Mouse (Mus musculus) urinary bladder, adult 18-20 months (tissue): ENCODE measurements around the gene Ankrd66.
A peak's percentile ranks its signal among the peaks of the same experiment; 100 is the strongest.

Experiments
- DNase-seq, 2 experiments: peaks; one replicate each; pipeline ENCODE4 v3.0.0; 2022; ENCODE audit warnings: low spot score in 2 of 2, mixed read lengths in 2 of 2

Ankrd66 gene

DNA sequence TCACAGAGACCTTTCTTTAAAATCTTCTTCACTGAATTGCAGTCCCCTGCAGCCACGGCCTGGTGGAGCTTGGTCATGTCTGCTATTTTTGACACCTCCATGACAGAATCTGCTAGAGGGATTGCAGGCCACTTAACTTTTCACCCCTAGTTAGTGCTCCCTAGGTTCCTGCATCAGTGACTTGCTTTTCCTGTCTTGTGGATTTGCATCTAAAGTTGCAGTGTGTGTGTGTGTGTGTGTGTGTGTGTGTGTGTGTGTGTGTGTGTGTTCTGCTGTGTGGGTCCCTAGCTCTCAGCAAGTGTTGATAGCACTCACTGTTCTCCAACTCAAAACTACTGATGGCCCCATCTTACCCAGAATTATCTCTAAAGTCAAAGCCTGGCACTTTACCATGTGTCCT lies at the start of gene Ankrd66:
Ankrd66 (minus strand) TSS at position 101 of the 400 bp plus-strand sequence.
- no peak for DNase-seq

DNA sequence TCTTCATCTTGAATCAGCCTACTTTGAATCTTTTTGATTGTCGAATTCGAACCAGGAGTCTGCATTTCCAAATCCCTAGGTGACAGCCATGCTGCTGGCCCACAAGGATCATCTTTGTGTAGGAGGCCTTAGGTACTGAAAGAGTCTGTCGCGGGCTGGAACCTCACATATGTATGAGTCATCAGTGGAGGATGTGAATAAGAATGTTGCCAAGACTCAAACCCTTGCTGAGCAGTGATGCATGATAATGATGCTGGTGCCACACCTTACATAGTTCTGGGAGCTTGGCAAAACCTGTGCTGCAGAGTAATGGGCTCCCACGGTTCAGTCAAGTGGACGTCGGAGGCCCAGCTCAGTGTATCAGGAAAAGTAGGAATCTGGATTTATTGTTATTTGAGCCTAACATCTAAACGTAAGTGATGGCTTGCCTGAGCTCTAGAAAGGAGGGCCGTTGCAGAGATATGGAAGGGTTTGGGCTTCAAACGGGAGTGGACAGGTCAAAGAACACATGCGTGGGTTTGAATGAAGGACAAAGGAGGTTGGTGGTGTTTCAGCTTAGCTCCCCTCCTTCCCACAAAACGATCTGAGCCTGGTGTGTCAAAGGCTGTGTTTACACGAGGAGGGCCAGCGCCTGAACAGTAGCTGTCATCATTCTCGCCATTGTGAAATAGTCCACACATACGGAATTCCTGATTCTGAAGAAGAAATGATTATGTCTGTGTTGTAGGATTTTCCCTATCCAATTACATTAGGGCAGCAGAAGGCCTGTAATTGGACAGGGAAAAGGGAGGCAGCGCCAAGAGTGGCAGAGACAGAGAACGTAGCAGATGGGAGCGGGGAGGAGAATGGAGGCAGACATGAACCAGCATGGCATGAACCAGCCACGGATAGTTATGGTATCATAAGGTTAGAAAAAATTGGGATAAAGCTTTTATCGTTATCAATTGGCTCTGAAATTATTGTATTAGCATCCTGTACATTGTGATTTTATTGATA lies 49.2 kb upstream of the Ankrd66 start:
- DNase-seq = no peak

DNA sequence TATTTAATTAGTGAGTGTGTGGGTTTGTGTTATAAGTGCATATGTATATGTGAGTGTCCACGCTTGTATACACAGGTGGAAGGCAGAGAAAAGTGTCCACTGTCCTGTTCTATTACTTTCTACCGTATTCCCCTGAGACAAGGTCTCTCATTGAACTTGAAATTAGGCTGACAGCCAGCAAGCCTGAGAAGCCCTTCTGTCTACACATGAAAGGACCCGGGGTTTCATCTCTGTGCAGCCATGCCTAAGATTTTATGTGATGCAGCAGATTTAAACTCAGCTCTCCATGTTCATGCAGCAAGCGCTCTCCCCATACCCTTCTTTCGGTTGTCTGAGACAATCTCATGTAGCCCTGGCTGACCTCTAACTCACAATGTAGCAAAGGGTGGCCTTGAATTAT lies 47.1 kb upstream of the Ankrd66 start:
- no peak for DNase-seq

DNA sequence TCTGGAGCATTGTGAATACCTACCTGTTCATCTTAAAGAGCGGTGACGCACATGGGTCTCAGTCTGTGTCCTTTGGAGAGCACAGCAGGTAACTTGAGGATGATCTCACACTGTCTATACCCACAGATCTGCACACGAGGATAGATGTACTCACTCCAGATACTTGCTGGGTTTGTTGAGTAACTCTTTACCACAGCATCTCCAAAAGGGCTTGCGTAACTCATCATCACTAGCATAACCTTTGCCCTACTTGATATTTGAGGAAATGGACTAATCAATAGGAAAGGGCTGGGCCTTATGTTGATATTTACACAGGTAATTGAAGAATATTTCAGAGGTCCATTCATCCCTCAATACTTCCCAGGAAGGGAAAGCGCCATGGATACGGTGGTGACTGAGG lies 46.3 kb upstream of the Ankrd66 start:
- DNase-seq = no peak

DNA sequence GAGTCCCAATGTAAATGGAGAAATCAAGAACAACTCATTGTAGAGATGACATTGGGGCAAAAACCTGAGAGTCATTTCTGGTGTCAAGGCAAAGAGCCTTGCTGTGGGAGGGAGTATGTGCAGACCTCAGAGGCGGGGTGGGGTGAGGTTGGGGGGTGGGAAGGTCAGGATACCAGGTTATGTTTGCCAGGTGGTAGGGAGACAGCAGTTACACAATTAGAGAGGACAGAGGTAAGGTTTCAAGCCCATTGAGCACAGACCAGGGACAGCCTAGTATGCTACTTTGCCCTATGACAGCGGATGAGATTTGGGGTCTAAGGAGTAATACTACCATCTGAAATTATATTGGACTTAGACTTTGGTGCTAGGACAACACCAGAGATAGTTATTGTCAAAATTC lies 43.8 kb upstream of the Ankrd66 start:
- no peak for DNase-seq

DNA sequence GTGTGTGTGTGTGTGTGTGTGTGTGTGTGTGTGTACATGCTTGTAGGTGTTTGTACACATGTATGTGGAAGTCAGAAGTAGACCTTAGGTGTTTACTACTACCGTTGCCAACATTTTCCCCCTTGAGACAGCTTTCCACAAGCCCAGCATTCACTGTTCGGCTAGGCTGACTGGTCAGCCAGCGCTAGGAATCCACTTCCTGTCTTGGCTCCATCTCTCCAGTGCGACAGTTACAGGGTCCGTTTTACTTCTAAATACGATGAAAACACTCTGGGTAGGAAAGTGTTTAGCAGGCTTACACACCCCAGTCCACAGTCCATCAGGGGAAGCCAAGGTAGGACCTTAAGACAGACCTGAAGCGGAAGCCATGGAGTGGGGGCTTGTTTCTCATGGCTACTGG lies 41.3 kb upstream of the Ankrd66 start:
- DNase-seq = no peak

DNA sequence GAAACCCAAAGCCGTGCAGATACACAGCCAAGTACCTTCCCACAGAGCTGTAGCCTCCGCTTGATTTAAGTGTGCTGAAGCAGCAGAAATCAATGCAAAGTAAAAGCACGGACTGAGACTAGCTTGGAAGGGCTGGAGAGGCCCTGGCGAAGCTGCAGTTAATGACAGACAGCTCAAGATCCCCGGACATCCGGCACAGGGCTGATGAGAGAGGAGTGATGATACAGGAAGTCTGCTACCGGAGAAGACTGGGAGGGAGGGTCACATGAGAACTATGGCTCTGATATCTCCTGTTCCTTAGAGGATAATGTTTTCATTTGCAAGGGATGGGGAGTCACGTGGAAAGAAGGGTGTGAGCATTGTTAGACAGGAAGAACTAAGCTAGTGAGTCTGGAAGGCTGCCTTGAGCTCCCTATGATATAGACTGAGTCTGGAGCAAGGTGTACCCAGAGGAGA lies 37.6 kb upstream of the Ankrd66 start:
- no peak for DNase-seq

DNA sequence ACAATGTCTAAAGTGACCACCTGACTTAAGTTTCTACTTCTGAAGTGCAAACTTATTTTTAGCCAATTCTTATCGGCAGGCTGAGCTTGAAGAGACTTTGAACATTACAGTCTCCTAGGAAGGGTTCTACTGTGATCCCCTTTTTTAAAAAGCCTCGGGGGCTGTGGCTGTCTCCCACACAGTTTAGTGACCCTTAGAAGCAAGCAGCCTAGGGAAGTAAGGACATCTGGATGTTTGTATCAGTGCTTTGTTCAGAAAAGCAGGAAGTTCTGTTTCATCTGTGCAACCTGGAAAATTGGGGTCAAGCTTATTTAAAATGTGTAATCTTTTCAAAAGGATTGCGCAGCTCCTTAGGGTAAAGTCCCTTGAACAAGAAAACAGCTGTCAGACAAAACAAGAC lies 37.0 kb upstream of the Ankrd66 start:
- no peak for DNase-seq

DNA sequence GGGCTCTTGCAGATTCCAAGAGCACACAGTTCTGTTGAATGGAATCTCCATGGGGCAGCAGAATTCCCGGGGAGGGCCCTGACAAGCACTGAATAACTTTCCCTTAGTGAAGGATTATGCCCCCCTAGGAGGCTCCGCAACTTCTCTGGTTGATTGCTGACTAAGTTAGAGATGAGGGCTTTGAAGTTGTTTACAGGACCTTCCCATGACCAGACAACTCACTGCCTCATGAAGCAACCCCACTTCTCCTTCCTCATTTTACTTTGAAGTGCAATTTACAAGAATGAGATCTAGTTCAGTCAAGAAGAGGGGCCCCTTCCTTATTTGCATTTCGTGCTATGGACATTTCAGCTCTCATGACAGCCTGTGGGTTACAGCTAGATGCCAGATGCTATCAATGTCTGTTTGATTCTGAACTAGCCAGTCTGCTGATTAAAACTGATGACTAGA lies 30.2 kb upstream of the Ankrd66 start:
- DNase-seq = no peak

DNA sequence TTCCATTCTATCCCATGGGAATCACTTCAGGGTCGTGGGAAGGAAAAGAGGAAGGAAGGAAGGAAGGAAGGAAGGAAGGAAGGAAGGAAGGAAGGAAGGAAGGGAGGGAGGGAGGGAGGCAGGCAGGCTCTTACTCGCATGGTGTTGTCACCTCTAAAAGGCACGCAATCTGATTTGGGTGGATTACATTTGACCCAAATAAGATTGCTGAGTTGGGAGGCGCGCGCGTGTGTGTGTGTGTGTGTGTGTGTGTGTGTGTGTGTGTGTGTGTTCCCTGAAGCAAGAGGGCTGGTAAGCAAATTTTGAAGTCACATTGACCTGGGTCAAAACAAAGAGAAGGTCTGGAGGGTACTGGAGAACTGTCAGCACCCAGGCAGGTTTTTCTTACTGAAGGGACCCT lies 25.8 kb upstream of the Ankrd66 start:
- no peak for DNase-seq

DNA sequence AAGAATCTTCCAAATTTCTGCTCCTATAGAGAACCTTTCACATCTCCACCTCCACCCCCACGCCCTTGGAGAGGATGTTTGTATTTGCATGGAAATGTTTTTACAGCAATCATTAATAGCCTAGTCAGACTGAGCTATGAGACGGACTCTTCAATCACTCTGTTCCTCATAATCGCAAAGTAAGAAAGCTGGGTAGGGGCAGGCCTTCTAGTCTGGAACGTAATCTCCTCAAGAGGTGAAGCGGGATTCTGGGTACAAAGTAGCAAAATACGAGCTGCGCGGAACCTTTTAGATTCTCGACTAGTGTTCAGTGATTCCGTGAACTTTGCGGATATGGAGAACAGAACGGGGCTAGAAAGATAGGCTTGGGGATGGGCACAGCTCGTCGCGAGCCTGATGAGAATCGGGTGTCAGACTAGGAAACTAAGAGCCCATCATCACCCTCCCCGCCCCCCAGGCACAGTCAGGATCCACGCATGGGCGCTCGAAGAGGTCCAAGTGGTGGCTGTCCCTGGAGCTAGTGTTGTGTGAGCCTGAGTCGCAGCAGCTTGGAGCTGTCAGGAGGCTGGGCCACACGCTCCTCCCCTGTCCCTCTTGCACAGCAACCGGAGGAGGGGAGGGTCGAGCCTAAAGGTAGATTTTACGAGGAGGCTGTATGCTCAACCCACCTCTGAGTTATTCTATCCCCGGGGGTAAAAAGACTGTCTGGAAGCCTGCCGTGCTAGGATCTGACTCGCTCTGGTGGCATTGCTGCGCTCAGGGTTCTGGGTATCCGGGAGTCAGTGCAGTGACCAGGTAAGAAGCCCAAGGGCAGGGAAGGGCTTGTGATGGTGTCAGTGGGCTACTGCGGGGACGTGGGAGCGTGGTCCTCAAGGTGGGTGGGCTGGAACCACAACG lies 24.8 kb upstream of the Ankrd66 start, which contains the start of gene Pla2g7:
Pla2g7 (plus strand) TSS at position 107 of the 897 bp plus-strand sequence.
- DNase-seq = peak; percentile 20 to 44

DNA sequence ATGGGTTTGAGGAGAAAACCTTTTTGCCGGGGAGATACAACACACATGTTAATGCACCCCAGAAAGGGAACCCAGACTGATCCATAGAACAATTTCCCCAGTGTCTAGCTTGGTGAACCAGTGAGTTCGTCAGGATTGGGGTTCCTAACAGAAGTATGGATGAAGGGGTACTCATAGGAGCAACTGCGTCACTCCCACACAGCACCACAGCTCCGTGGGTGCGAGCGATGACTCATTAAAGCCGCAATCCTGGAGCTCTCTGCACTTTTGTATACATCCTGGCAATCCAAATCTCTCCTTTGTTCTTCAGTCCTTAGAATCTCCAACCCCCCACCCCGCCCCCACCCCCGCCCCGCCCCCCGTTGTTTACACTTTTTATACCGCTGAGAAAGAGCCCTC lies 24.2 kb upstream of the Ankrd66 start:
- no peak for DNase-seq

DNA sequence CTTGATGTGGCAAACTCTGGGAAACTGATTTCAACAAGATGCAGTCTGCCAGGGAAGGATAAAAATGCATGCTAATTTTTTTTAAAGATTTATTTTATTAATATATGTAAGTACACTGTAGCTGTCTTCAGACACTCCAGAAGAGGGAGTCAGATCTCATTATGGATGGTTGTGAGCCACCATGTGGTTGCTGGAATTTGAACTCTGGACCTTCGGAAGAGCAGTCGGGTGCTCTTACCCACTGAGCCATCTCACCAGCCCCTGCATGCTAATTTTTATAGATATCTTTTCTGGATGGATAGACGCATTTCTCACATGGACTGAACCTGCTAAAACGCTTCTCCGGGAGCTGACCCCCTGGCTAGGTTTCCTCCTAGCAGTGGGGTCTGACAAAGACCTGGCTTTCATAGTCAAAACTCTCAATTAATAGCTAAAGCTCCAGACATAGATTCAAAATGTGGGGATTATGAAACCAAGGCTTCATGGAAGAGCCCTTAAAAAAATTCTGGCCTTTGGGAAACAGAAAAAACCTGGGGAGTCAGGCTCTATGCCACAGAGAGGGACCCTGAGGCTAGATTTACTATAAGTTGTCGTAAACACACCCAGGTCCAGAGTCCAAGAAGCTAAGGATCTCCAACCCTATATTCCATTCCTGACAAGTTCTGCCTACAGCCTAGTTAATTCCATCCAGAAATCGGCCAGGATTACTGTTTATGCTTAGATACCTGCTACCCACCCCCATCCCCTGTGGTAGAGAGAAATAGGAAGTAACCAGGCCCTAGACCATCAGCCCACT lies 20.0 kb upstream of the Ankrd66 start:
- no peak for DNase-seq

DNA sequence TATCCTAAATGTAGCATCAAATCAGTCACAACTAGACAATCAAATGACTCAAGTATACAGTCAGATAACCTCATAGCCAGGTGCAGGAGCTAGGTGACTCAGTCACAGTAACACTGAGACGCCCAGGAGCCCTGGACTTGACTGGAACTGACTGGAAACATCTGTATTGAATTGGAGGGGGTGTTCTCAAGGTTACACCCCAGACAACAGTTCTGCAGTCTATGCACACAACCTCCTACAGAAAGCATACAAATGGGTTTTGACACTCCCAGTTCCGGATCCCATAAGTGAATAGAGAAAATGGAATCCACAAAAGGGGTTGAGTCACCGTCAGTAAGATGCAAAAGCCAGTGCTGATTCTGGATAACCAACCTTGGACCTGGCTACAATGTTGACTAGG lies 15.2 kb upstream of the Ankrd66 start:
- no peak for DNase-seq

DNA sequence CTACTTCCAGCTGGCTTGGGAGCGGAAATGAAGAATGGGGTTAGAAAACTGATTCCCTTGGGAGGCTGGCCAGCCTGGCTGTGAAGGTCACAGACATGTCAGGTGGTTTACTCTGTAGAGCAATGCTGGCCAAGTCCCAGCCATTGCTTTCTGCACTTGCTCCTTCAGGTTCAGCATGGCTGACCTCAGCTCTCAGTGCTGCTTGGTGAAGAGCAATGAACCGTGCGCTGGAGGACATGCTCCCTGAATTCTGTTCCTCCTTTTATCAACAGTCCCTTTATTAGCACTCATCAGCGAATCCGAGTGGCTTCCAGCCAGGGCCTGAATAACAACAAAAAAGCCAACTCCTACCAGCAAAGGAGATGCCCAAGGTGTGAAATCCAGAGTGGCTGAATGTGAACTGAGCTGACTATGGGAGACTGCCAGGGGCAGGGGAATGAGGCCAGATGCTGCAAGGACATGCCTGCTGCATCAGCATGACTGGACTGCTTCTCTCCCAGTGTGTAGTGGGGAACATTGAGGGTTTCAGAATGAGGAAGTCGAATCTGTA lies 14.2 kb upstream of the Ankrd66 start:
- no peak for DNase-seq

DNA sequence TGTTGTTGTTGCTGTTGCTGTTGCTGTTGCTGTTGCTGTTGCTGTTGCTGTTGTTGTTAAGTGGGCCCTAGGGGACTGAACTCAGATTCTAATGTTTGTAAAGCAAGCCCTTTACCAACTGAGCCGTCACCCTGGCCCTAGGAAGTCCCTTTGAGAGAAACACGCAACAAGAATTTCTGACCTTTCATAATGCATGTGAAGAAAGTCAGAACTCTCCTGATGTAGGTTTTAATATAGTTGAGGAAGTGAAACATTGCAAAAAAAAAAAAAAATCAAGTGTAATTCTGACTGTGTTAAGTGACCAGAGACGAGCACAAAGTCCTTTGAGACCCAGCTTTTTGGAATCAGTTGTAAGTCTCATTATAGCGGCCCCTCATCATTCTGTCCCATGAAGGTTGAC lies 13.7 kb upstream of the Ankrd66 start:
- DNase-seq = no peak

DNA sequence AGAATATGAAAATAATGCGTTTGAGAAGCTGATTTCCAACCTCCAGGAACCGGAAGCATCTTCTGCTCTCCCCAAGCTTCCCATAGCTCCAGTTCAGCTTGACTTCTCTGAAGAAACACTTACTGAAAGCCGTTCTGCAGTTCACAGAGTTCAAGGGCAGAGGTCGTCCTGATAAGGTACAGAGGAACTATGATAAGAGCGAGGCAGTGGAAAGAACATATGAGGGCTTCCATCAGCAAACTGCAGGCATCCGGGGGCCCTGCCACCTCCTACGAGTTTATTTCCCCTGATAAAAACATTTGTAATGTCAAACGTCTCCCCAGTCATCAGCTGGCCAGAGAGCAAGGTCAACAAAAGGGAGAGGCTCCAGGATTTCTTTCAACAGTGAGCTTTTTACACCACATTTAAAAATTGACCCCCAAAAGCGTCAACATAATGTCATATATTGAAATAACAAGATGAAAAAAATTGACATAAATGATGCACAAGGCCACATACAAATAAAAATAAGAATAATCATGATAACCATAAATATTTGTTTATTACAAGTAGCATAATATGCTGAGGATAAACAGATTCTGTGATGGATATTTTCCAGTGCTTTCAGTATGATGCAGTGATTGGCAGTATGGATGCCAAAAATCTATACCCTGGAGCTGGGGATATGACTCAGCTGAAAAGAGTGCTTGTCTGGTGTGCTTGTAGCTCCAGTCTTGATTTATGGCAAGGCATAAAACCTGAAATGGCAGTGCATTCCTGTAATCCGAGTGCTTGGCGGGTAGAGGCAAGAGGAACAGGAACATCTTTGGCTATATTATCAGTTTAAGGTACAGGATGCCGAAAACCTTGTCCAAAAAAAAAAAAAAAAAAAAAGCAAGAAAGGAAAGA lies 11.3 kb upstream of the Ankrd66 start:
- no peak for DNase-seq

DNA sequence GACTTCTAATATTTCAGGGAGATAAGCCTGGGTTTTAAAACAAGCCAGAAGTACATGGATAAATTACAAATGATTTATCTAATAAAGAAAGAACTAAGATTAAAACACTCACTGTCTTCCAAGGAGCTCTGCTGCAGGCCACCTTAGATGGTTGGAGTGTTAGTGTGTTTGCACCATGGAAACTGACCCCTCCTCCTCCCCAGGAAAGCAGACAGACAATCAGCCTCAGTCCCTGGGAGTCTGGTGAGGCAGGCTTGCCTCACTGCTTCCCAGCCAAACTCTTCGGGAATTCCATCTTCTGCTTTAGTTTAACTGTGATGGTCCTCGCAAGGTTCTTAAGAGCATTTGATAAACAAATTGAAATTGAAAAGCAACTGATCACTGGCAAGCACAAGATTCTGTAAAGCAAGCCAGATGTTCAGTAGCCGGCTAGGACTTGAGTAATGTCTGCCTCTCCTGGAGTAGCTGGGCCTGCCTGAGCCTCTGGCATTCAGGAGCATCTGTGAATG lies 7.7 kb upstream of the Ankrd66 start:
- DNase-seq = no peak

DNA sequence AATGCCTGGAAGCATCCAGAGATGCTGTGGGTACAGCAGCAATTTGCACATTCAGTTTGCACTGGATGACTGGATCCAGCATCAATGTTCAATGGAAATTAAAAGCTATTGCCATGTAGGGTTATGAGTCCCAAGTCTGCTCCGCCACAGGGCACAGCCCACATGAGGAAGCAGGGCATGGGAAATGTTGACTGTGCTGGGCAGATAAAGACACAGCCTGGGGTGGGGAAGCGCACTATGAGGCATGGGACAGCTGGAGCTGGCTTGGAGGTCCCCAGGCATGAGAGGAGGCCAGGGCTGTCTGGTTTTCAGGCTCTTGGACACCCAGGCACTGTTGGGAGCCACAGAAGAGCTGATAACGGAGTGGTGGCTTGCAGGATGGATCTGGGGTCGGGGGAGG lies 601 bp upstream of the Ankrd66 start:
- no peak for DNase-seq

DNA sequence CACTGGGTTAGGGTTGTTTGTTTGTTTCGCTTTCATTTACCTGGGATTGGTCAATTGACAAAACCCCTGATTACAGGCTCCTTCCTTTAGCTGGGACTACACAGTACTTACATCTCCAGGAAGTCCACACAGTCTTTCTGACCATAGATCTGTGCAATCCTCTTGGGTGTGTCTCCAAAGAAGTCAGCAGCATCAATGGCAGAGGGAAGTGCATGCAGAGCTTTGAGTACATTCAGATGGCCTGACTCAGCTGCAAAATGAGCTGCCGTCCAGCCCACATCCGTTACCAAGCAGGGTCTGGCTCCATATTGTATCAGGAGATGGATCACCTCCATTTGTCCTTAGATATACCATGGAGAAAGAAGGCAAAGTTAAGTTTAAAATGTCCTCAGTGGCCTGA lies 4.7 kb downstream of the Ankrd66 start:
- DNase-seq = no peak
